Mouse (Mus musculus) embryo, embryonic 11 days (tissue): Measurements from ENCODE around the gene Slfn14.
"Not testable (repeated sequence)": the region's sequence is repeated elsewhere in the genome, so short reads cannot be mapped to it uniquely, and the experiment has no call there.

ENCODE experiments used
- DNase-seq: peaks from one replicate; pipeline ENCODE4 v3.0.0-alpha.2; 2015

Slfn14 gene

GRCm38 (mm10) chr11:83279691-83280090 lies 6.8 kb downstream of the Slfn14 start:
- DNase-seq = no peak

- DNase-seq = no peak
Measured at GRCm38 (mm10) chr11:83279024-83279423, 7.5 kb downstream of the Slfn14 start.

- no peak for DNase-seq
Measured at GRCm38 (mm10) chr11:83276251-83276650, 10.3 kb downstream of the Slfn14 start.

- DNase-seq = peak; percentile 39
Measured at GRCm38 (mm10) chr11:83271951-83272843, 14.3 kb downstream of the Slfn14 start.

- DNase-seq = peak; percentile 91
Measured at GRCm38 (mm10) chr11:83271151-83271950, 15.2 kb downstream of the Slfn14 start.

- DNase-seq = no peak
Measured at GRCm38 (mm10) chr11:83270842-83271150, 15.7 kb downstream of the Slfn14 start.

GRCm38 (mm10) chr11:83263146-83263545 lies 23.4 kb downstream of the Slfn14 start:
- DNase-seq = peak; percentile 41

GRCm38 (mm10) chr11:83262673-83263072 lies 23.9 kb downstream of the Slfn14 start:
- DNase-seq = no peak

GRCm38 (mm10) chr11:83257211-83257610 lies 29.3 kb downstream of the Slfn14 start:
- DNase-seq = not testable (repeated sequence)

- DNase-seq = peak; percentile 10
Measured at GRCm38 (mm10) chr11:83239811-83240210, 46.7 kb downstream of the Slfn14 start.

- DNase-seq = no peak
Measured at GRCm38 (mm10) chr11:83238389-83238788, 48.1 kb downstream of the Slfn14 start.

GRCm38 (mm10) chr11:83237390-83237789 lies 49.1 kb downstream of the Slfn14 start:
- not testable (repeated sequence) for DNase-seq

- peak; percentile 9 for DNase-seq
Measured at GRCm38 (mm10) chr11:83233621-83234020, 52.9 kb downstream of the Slfn14 start.

GRCm38 (mm10) chr11:83230966-83231365 lies 55.6 kb downstream of the Slfn14 start:
- DNase-seq = peak; percentile 7

GRCm38 (mm10) chr11:83227926-83228723 lies 58.4 kb downstream of the Slfn14 start:
- DNase-seq = no peak

- no peak for DNase-seq
Measured at GRCm38 (mm10) chr11:83225371-83225960, 61.1 kb downstream of the Slfn14 start.
